ENCODE assay signal across 8 mouse cellular contexts in genomic region chr1:167393683-167394492, GRCm38 (mm10). TPM values are rescaled to one million over a fixed set of nuclear protein-coding genes. Genes with fewer than 3 reads are reported as not detected.
DNase-seq lines count a peak whose midpoint lies in the region; ATAC-seq and TF ChIP-seq lines count a peak whose summit lies in the region.

TSS of gene Mgst3 (minus strand) at chr1:167393841.

- peak within 1 kb of the TSS; percentile 87 for H3K27ac ChIP-seq in heart, embryonic 12.5 days (ENCODE audit: poor library complexity, severe bottlenecking)
- H3K27ac ChIP-seq in kidney, postnatal 0 days, result peak within 1 kb of the TSS; percentile 87
- H3K27ac ChIP-seq in liver, embryonic 11.5 days (ENCODE audit: low read depth, low read length), result peak within 1 kb of the TSS; percentile 75
- peak within 1 kb of the TSS; percentile 74 for H3K27ac ChIP-seq in stomach, embryonic 14.5 days (ENCODE audit: low read length)

- peak within 1 kb of the TSS; percentile 89 for H3K9ac ChIP-seq in heart, embryonic 12.5 days
- peak within 1 kb of the TSS; percentile 81 for H3K9ac ChIP-seq in kidney, postnatal 0 days (ENCODE audit: low read depth, low read length)
- H3K9ac ChIP-seq in liver, embryonic 11.5 days (ENCODE audit: low read depth, low read length), result peak within 1 kb of the TSS; percentile 84
- peak within 1 kb of the TSS; percentile 50; the same call in 1 of the 2 replicates for H3K9ac ChIP-seq in stomach, embryonic 14.5 days (replicated peaks; ENCODE audit: low read depth, low read length)

- WGBS in heart, embryonic 12.5 days, result under 1% methylated on average over 45 of the region's 45 CpGs
- under 1% methylated on average over 45 of the region's 45 CpGs for WGBS in kidney, postnatal 0 days
- WGBS in liver, embryonic 11.5 days, result under 1% methylated on average over 45 of the region's 45 CpGs
- under 1% methylated on average over 45 of the region's 45 CpGs for WGBS in stomach, embryonic 14.5 days

- peak within 1 kb of the TSS; percentile 88 for H3K4me2 ChIP-seq in heart, embryonic 12.5 days
- peak within 1 kb of the TSS; percentile 93 for H3K4me2 ChIP-seq in kidney, postnatal 0 days (ENCODE audit: low read length)
- peak within 1 kb of the TSS; percentile 64 for H3K4me2 ChIP-seq in liver, embryonic 11.5 days
- peak within 1 kb of the TSS; percentile 91 for H3K4me2 ChIP-seq in stomach, embryonic 14.5 days (replicated peaks; ENCODE audit: low read depth, low read length)

- H3K4me3 ChIP-seq in heart, embryonic 12.5 days, result peak within 1 kb of the TSS; percentile 86
- peak within 1 kb of the TSS; percentile 72 for H3K4me3 ChIP-seq in kidney, postnatal 0 days (replicated peaks; ENCODE audit: low read depth, low read length)
- peak within 1 kb of the TSS; percentile 75 for H3K4me3 ChIP-seq in liver, embryonic 11.5 days (ENCODE audit: low read depth, low read length)
- peak within 1 kb of the TSS; percentile 55 for H3K4me3 ChIP-seq in stomach, embryonic 14.5 days (ENCODE audit: low read depth, low read length)

- ATAC-seq in erythroid progenitor cell, adult 5-6 weeks (replicated peaks; ENCODE audit: low FRiP score, poor library complexity, severe bottlenecking), result peak; percentile 80
- ATAC-seq in heart, embryonic 12.5 days (ENCODE audit: insufficient number of reproducible peaks, low FRiP score), result peak; percentile 97
- ATAC-seq in kidney, postnatal 0 days (replicated peaks; ENCODE audit: low FRiP score, low read depth), result peak; percentile 97
- ATAC-seq in liver, embryonic 11.5 days (replicated peaks; ENCODE audit: low FRiP score), result peak; percentile 92
- ATAC-seq in stomach, embryonic 14.5 days (ENCODE audit: insufficient number of reproducible peaks, insufficient read depth, low FRiP score, low read depth), result peak; percentile 97

- peaks cover 13% of the 10 kb centered on the region for H3K27me3 ChIP-seq in heart, embryonic 12.5 days (replicated peaks)
- H3K27me3 ChIP-seq in kidney, postnatal 0 days (ENCODE audit: insufficient read depth, low read length), result no peaks in the 10 kb centered on the region
- H3K27me3 ChIP-seq in liver, embryonic 11.5 days (replicated peaks; ENCODE audit: control insufficient read depth, insufficient read depth, low read length), result no peaks in the 10 kb centered on the region
- no peaks in the 10 kb centered on the region for H3K27me3 ChIP-seq in stomach, embryonic 14.5 days (ENCODE audit: control insufficient read depth, insufficient read depth, low read length)

- H3K9me3 ChIP-seq in heart, embryonic 12.5 days (replicated peaks), result no peaks in the 10 kb centered on the region
- no peaks in the 10 kb centered on the region for H3K9me3 ChIP-seq in kidney, postnatal 0 days (replicated peaks; ENCODE audit: low read length)
- no peaks in the 10 kb centered on the region for H3K9me3 ChIP-seq in liver, embryonic 11.5 days (ENCODE audit: control insufficient read depth, low read length)
- no peaks in the 10 kb centered on the region for H3K9me3 ChIP-seq in stomach, embryonic 14.5 days (ENCODE audit: control insufficient read depth, low read depth, low read length)

- peaks cover 16% of the 10 kb centered on the region for H3K4me1 ChIP-seq in heart, embryonic 12.5 days (replicated peaks)
- peaks cover 8% of the 10 kb centered on the region for H3K4me1 ChIP-seq in kidney, postnatal 0 days (replicated peaks; ENCODE audit: insufficient read depth, low read length)
- H3K4me1 ChIP-seq in liver, embryonic 11.5 days (replicated peaks; ENCODE audit: control insufficient read depth, insufficient read depth, low read length), result peaks cover 13% of the 10 kb centered on the region
- no peaks in the 10 kb centered on the region for H3K4me1 ChIP-seq in stomach, embryonic 14.5 days (ENCODE audit: control insufficient read depth, insufficient read depth, low read length)

- peak; percentile 73 for TF ChIP-seq CTCF in kidney, postnatal 0 days (IDR thresholded peaks at IDR 0.05; ENCODE audit: low read depth)

- peak; percentile 95 for DNase-seq in CD4-positive helper T cell, adult 2 months (ENCODE audit: low read depth, low spot score)
- peak; percentile 92 for DNase-seq in brain, embryonic 18.5 days (ENCODE audit: low read depth, low spot score)
- DNase-seq in kidney, postnatal 0 days (ENCODE audit: low spot score), result peak; percentile 98
- peak; percentile 99 for DNase-seq in liver, embryonic 11.5 days (ENCODE audit: low spot score)
- peak; percentile 98 for DNase-seq in naive thymus-derived CD4-positive, alpha-beta T cell, adult 2 months (ENCODE audit: low read depth)

- no peaks in the 10 kb centered on the region for H3K36me3 ChIP-seq in heart, embryonic 12.5 days
- no peaks in the 10 kb centered on the region for H3K36me3 ChIP-seq in kidney, postnatal 0 days (ENCODE audit: insufficient read depth, low read length)
- no peaks in the 10 kb centered on the region for H3K36me3 ChIP-seq in liver, embryonic 11.5 days (ENCODE audit: control insufficient read depth, insufficient read depth, low read length)
- no peaks in the 10 kb centered on the region for H3K36me3 ChIP-seq in stomach, embryonic 14.5 days (ENCODE audit: control insufficient read depth, insufficient read depth, low read length)

RNA-seq across cellular contexts. Expression of gene Mgst3, which starts in this region (rescaled TPM):
- 406 and 410 TPM in 2 replicates for total RNA-seq in erythroid progenitor cell, adult 5-6 weeks (2015; ENCODE audit: low replicate concordance)
- total RNA-seq in erythroid progenitor cell, adult 5-6 weeks (2017; ENCODE audit: low replicate concordance), result 298 and 328 TPM in 2 replicates
- 108 TPM in 2 replicates for polyA plus RNA-seq in heart, embryonic 12.5 days (2016; fragmentation: Nextera tagmentation; extraction: Ambion mirVana)
- 102 and 104 TPM in 2 replicates for polyA plus RNA-seq in kidney, postnatal 0 days (2015; fragmentation: Nextera tagmentation; extraction: Ambion mirVana)
- 242 and 253 TPM in 2 replicates for polyA plus RNA-seq in liver, embryonic 11.5 days (2014; fragmentation: Nextera tagmentation; extraction: Ambion mirVana)
- polyA plus RNA-seq in stomach, embryonic 14.5 days (2014; fragmentation: Nextera tagmentation; extraction: Ambion mirVana), result 144 and 153 TPM in 2 replicates

Comparison
In these comparisons a context has a peak if more than half of its experiments do, and no peak if none do; other contexts are left out.
1. Peak in every context shown above with its lines: DNase-seq, ATAC-seq, H3K4me3 ChIP-seq and H3K27ac ChIP-seq.